Mouse (Mus musculus) hindbrain, embryonic 15.5 days (tissue): ENCODE measurements around the gene Rapgef1. TPM values are rescaled to one million over a fixed set of nuclear protein-coding genes. Genes with fewer than 3 reads are reported as not detected.
"Not testable (repeated sequence)": the region's sequence is repeated elsewhere in the genome, so short reads cannot be mapped to it uniquely, and the experiment has no call there.

Experiments
- ATAC-seq: fragments of 200-750 bp; cut with Nextera tagmentation; 2 replicates; pipeline ENCODE4 v1.8.0; 2017; ENCODE audit warnings: low read depth, moderate number of reproducible peaks, moderate TSS enrichment; ENCODE audit not compliant: low FRiP score
- H3K27ac ChIP-seq: fragments of 300-500 bp; sonication (generic); replicated peaks from 2 replicates; pipeline ENCODE4 v1.5.1; 2015; ENCODE audit warnings: mild to moderate bottlenecking, inconsistent platforms
- H3K27me3 ChIP-seq: fragments of 300-500 bp; sonication (generic); 2 replicates; pipeline ENCODE4 v1.6.1; 2015; ENCODE audit warnings: control low read depth, inconsistent platforms
- H3K36me3 ChIP-seq: fragments of 300-500 bp; sonication (generic); 2 replicates; pipeline ENCODE4 v1.6.1; 2015; ENCODE audit warnings: control low read depth, inconsistent platforms
- H3K4me1 ChIP-seq: fragments of 300-500 bp; sonication (generic); replicated peaks from 2 replicates; pipeline ENCODE4 v1.6.1; 2015; ENCODE audit warnings: control low read depth, inconsistent platforms
- H3K4me2 ChIP-seq: fragments of 300-500 bp; sonication (generic); 2 replicates; pipeline ENCODE4 v1.6.1; 2015; ENCODE audit warnings: moderate library complexity, mild to moderate bottlenecking, inconsistent platforms
- H3K4me3 ChIP-seq: fragments of 300-500 bp; sonication (generic); 2 replicates; pipeline ENCODE4 v1.5.1; 2015; ENCODE audit warnings: mild to moderate bottlenecking, inconsistent platforms
- H3K9ac ChIP-seq: fragments of 300-500 bp; sonication (generic); 2 replicates; pipeline ENCODE4 v1.6.1; 2015; ENCODE audit warnings: inconsistent platforms
- H3K9me3 ChIP-seq: fragments of 300-500 bp; sonication (generic); 2 replicates; pipeline ENCODE4 v1.6.1; 2016; ENCODE audit warnings: control low read depth, inconsistent platforms
- WGBS: fragments of 180-500 bp; shearing (Covaris S2); methylation state at CpG from one replicate; pipeline ENCODE4 v1.1.7; 2015; 5-methylcytosine and 5-hydroxymethylcytosine counted together
- polyA plus RNA-seq: library from polyadenylated mRNA; unstranded; fragments of >200 nt; fragmentation: Nextera tagmentation; extraction: Ambion mirVana; gene quantifications from 2 replicates; pipeline ENCODE4 v1.2.1, GENCODE M21; 2015

Gene Rapgef1
- polyA plus RNA-seq, 1 experiment from 2014 or later, result 23.4 TPM

GRCm38 (mm10) chr2:29624739-29625138 lies 5.2 kb downstream of the Rapgef1 start:
- no peak overlapping the region for H3K4me3 ChIP-seq
- no peaks in the 10 kb centered on the region for H3K27me3 ChIP-seq
- H3K4me1 ChIP-seq, result peaks cover 36% of the 10 kb centered on the region
- WGBS, result 69% methylated on average over 5 of the region's 5 CpGs
- H3K36me3 ChIP-seq, result no peaks in the 10 kb centered on the region
- no peaks in the 10 kb centered on the region for H3K9me3 ChIP-seq
- no peak overlapping the region for H3K27ac ChIP-seq
- no peak overlapping the region for H3K9ac ChIP-seq
- no peak overlapping the region for H3K4me2 ChIP-seq
- ATAC-seq, result no peak

GRCm38 (mm10) chr2:29625573-29626200 lies 6.2 kb downstream of the Rapgef1 start:
- H3K4me2 ChIP-seq, result no peak overlapping the region
- 95% methylated on average over 8 of the region's 8 CpGs for WGBS
- H3K4me1 ChIP-seq, result peaks cover 33% of the 10 kb centered on the region
- H3K9ac ChIP-seq, result no peak overlapping the region
- H3K27me3 ChIP-seq, result no peaks in the 10 kb centered on the region
- no peak overlapping the region for H3K4me3 ChIP-seq
- no peak for ATAC-seq
- no peaks in the 10 kb centered on the region for H3K36me3 ChIP-seq
- H3K9me3 ChIP-seq, result no peaks in the 10 kb centered on the region
- H3K27ac ChIP-seq, result no peak overlapping the region

- H3K9me3 ChIP-seq, result no peaks in the 10 kb centered on the region
- H3K36me3 ChIP-seq, result no peaks in the 10 kb centered on the region
- WGBS, result 77% methylated on average over 3 of the region's 3 CpGs
- H3K27me3 ChIP-seq, result no peaks in the 10 kb centered on the region
- ATAC-seq, result no peak
- H3K27ac ChIP-seq, result no peak overlapping the region
- H3K4me2 ChIP-seq, result no peak overlapping the region
- no peak overlapping the region for H3K4me3 ChIP-seq
- no peak overlapping the region for H3K9ac ChIP-seq
- peaks cover 17% of the 10 kb centered on the region; the same call in 1 of the 2 replicates for H3K4me1 ChIP-seq
Observed at GRCm38 (mm10) chr2:29627337-29627736, 7.8 kb downstream of the Rapgef1 start.

GRCm38 (mm10) chr2:29628186-29628585 lies 8.7 kb downstream of the Rapgef1 start:
- no peak for ATAC-seq
- 71% methylated on average over 5 of the region's 5 CpGs for WGBS
- Histone ChIP-seq H3K36me3 (no peaks in the 10 kb centered on the region), H3K27me3 (no peaks in the 10 kb centered on the region), H3K9me3 (no peaks in the 10 kb centered on the region), H3K4me2 (no peak overlapping the region), H3K27ac (no peak overlapping the region), H3K4me1 (peaks cover 15% of the 10 kb centered on the region), H3K4me3 (no peak overlapping the region), H3K9ac (no peak overlapping the region)

- WGBS, result 80% methylated on average over 5 of the region's 5 CpGs
- Histone ChIP-seq H3K27me3 (no peaks in the 10 kb centered on the region), H3K4me2 (no peak overlapping the region), H3K36me3 (no peaks in the 10 kb centered on the region), H3K27ac (no peak overlapping the region), H3K9ac (no peak overlapping the region), H3K4me1 (peaks cover 15% of the 10 kb centered on the region), H3K4me3 (no peak overlapping the region), H3K9me3 (no peaks in the 10 kb centered on the region)
- no peak for ATAC-seq
Observed at GRCm38 (mm10) chr2:29628763-29629181, 9.3 kb downstream of the Rapgef1 start.

GRCm38 (mm10) chr2:29629311-29629710 lies 9.8 kb downstream of the Rapgef1 start:
- H3K4me1 ChIP-seq, result peaks cover 19% of the 10 kb centered on the region
- 59% methylated on average over 2 of the region's 2 CpGs for WGBS
- no peaks in the 10 kb centered on the region for H3K9me3 ChIP-seq
- no peak overlapping the region for H3K9ac ChIP-seq
- ATAC-seq, result no peak
- no peaks in the 10 kb centered on the region for H3K27me3 ChIP-seq
- no peaks in the 10 kb centered on the region for H3K36me3 ChIP-seq
- H3K27ac ChIP-seq, result no peak overlapping the region
- H3K4me3 ChIP-seq, result no peak overlapping the region
- no peak overlapping the region for H3K4me2 ChIP-seq

- Histone ChIP-seq H3K27me3 (no peaks in the 10 kb centered on the region), H3K4me2 (no peak overlapping the region), H3K36me3 (no peaks in the 10 kb centered on the region), H3K4me1 (peaks cover 24% of the 10 kb centered on the region), H3K9me3 (no peaks in the 10 kb centered on the region), H3K27ac (no peak overlapping the region), H3K4me3 (no peak overlapping the region), H3K9ac (no peak overlapping the region)
- WGBS, result 88% methylated on average over 10 of the region's 10 CpGs
- no peak for ATAC-seq
Observed at GRCm38 (mm10) chr2:29630141-29630771, 10.7 kb downstream of the Rapgef1 start.

GRCm38 (mm10) chr2:29631020-29631419 lies 11.5 kb downstream of the Rapgef1 start:
- no peaks in the 10 kb centered on the region for H3K9me3 ChIP-seq
- no peak overlapping the region for H3K27ac ChIP-seq
- no peaks in the 10 kb centered on the region for H3K36me3 ChIP-seq
- no peak overlapping the region for H3K4me3 ChIP-seq
- H3K9ac ChIP-seq, result no peak overlapping the region
- H3K4me1 ChIP-seq, result peaks cover 24% of the 10 kb centered on the region
- no peak for ATAC-seq
- no peak overlapping the region for H3K4me2 ChIP-seq
- H3K27me3 ChIP-seq, result no peaks in the 10 kb centered on the region

GRCm38 (mm10) chr2:29631564-29632167 lies 12.1 kb downstream of the Rapgef1 start:
- H3K9ac ChIP-seq, H3K36me3 ChIP-seq, H3K27me3 ChIP-seq, H3K4me2 ChIP-seq, H3K4me3 ChIP-seq, H3K9me3 ChIP-seq, ATAC-seq, H3K27ac ChIP-seq: not testable (repeated sequence)
- 69% methylated on average over 12 of the region's 12 CpGs for WGBS
- H3K4me1 ChIP-seq, result peaks cover 24% of the 10 kb centered on the region

- Histone ChIP-seq H3K36me3 (no peaks in the 10 kb centered on the region), H3K4me3 (no peak overlapping the region), H3K27me3 (no peaks in the 10 kb centered on the region), H3K9ac (no peak overlapping the region), H3K4me1 (peaks cover 24% of the 10 kb centered on the region), H3K4me2 (no peak overlapping the region), H3K9me3 (no peaks in the 10 kb centered on the region), H3K27ac (no peak overlapping the region)
- no peak for ATAC-seq
- 83% methylated on average over 3 of the region's 3 CpGs for WGBS
Observed at GRCm38 (mm10) chr2:29632168-29632662, 12.7 kb downstream of the Rapgef1 start.

- H3K27me3 ChIP-seq, result no peaks in the 10 kb centered on the region
- no peak overlapping the region for H3K4me2 ChIP-seq
- no peak for ATAC-seq
- H3K4me3 ChIP-seq, result no peak overlapping the region
- H3K4me1 ChIP-seq, result peaks cover 24% of the 10 kb centered on the region
- no peaks in the 10 kb centered on the region for H3K36me3 ChIP-seq
- no peaks in the 10 kb centered on the region for H3K9me3 ChIP-seq
- WGBS, result 33% methylated on average over 6 of the region's 6 CpGs
- H3K9ac ChIP-seq, result no peak overlapping the region
- no peak overlapping the region for H3K27ac ChIP-seq
Observed at GRCm38 (mm10) chr2:29633101-29633554, 13.6 kb downstream of the Rapgef1 start.

GRCm38 (mm10) chr2:29633782-29634181 lies 14.3 kb downstream of the Rapgef1 start:
- no peak overlapping the region for H3K9ac ChIP-seq
- WGBS, result 97% methylated on average over 3 of the region's 3 CpGs
- no peaks in the 10 kb centered on the region for H3K36me3 ChIP-seq
- no peaks in the 10 kb centered on the region for H3K27me3 ChIP-seq
- no peak overlapping the region for H3K27ac ChIP-seq
- ATAC-seq, result no peak
- no peak overlapping the region for H3K4me2 ChIP-seq
- H3K4me1 ChIP-seq, result peaks cover 23% of the 10 kb centered on the region
- H3K9me3 ChIP-seq, result no peaks in the 10 kb centered on the region
- no peak overlapping the region for H3K4me3 ChIP-seq
